Mouse (Mus musculus) intestine, embryonic 15.5 days (tissue): ENCODE data around the gene Henmt1. TPM values are rescaled to one million over a fixed set of nuclear protein-coding genes. Genes with fewer than 3 reads are reported as not detected.

Experiments used
- ATAC-seq: fragments of 200-750 bp; cut with Nextera tagmentation; 2 replicates; pipeline ENCODE4 v1.8.0; 2017; ENCODE audit warnings: moderate TSS enrichment, moderate library complexity
- H3K27ac ChIP-seq: fragments of 300-500 bp; sonication (generic); 2 replicates; pipeline ENCODE4 v1.5.1; 2015; ENCODE audit warnings: mild to moderate bottlenecking, inconsistent platforms
- H3K27me3 ChIP-seq: fragments of 300-500 bp; sonication (generic); replicated peaks from 2 replicates; pipeline ENCODE4 v1.6.1; 2015; ENCODE audit warnings: inconsistent platforms
- H3K36me3 ChIP-seq: fragments of 300-500 bp; sonication (generic); 2 replicates; pipeline ENCODE4 v1.6.1; 2015; ENCODE audit warnings: inconsistent platforms
- H3K4me1 ChIP-seq: fragments of 300-500 bp; sonication (generic); replicated peaks from 2 replicates; pipeline ENCODE4 v1.6.1; 2015; ENCODE audit warnings: inconsistent platforms
- H3K4me2 ChIP-seq: fragments of 300-500 bp; sonication (generic); replicated peaks from 2 replicates; pipeline ENCODE4 v1.6.1; 2015; ENCODE audit warnings: mild to moderate bottlenecking, inconsistent platforms
- H3K4me3 ChIP-seq: fragments of 300-500 bp; sonication (generic); replicated peaks from 2 replicates; pipeline ENCODE4 v1.5.1; 2015; ENCODE audit warnings: inconsistent platforms
- H3K9ac ChIP-seq: fragments of 300-500 bp; sonication (generic); 2 replicates; pipeline ENCODE4 v1.6.1; 2015; ENCODE audit warnings: inconsistent platforms
- H3K9me3 ChIP-seq: fragments of 300-500 bp; sonication (generic); 2 replicates; pipeline ENCODE4 v1.6.1; 2016; ENCODE audit warnings: inconsistent platforms
- WGBS: fragments of 180-500 bp; shearing (Covaris S2); methylation state at CpG from one replicate; pipeline ENCODE4 v1.1.7; 2015; 5-methylcytosine and 5-hydroxymethylcytosine counted together
- polyA plus RNA-seq: library from polyadenylated mRNA; unstranded; fragments of >200 nt; fragmentation: Nextera tagmentation; extraction: Ambion mirVana; gene quantifications from 2 replicates; pipeline ENCODE4 v1.2.1, GENCODE M21; 2015

The Henmt1 gene
- polyA plus RNA-seq, 1 experiment from 2014 or later = 0.45 TPM

GRCm38 (mm10) chr3:108959680-108960295 lies 20.1 kb downstream of the Henmt1 start:
- Histone ChIP-seq H3K9ac (no peak overlapping the region), H3K4me3 (no peak overlapping the region), H3K27ac (no peak overlapping the region), H3K9me3 (no peaks in the 10 kb centered on the region), H3K27me3 (no peaks in the 10 kb centered on the region), H3K4me2 (no peak overlapping the region), H3K36me3 (no peaks in the 10 kb centered on the region), H3K4me1 (peaks cover 11% of the 10 kb centered on the region)
- no peak for ATAC-seq
- WGBS = 64% methylated on average over 13 of the region's 13 CpGs

GRCm38 (mm10) chr3:108961226-108961625 lies 21.6 kb downstream of the Henmt1 start:
- H3K9me3 ChIP-seq = no peaks in the 10 kb centered on the region
- H3K36me3 ChIP-seq = no peaks in the 10 kb centered on the region
- no peak overlapping the region for H3K9ac ChIP-seq
- no peaks in the 10 kb centered on the region for H3K27me3 ChIP-seq
- H3K4me1 ChIP-seq = peaks cover 11% of the 10 kb centered on the region
- no peak overlapping the region for H3K4me3 ChIP-seq
- ATAC-seq = 0 out of 2 replicates have a peak, but pooled peaks have one; percentile 17
- H3K4me2 ChIP-seq = no peak overlapping the region; the same call in 1 of the 2 replicates
- no peak overlapping the region for H3K27ac ChIP-seq
- 42% methylated on average over 7 of the region's 7 CpGs for WGBS

GRCm38 (mm10) chr3:108961655-108962054 lies 22.0 kb downstream of the Henmt1 start:
- H3K4me3 ChIP-seq = no peak overlapping the region
- 42% methylated on average over 6 of the region's 6 CpGs for WGBS
- no peaks in the 10 kb centered on the region for H3K27me3 ChIP-seq
- no peaks in the 10 kb centered on the region for H3K9me3 ChIP-seq
- H3K36me3 ChIP-seq = no peaks in the 10 kb centered on the region
- peaks cover 11% of the 10 kb centered on the region for H3K4me1 ChIP-seq
- H3K27ac ChIP-seq = no peak overlapping the region
- no peak for ATAC-seq
- no peak overlapping the region for H3K9ac ChIP-seq
- no peak overlapping the region; the same call in 1 of the 2 replicates for H3K4me2 ChIP-seq

- Histone ChIP-seq H3K4me2 (no peak overlapping the region), H3K27me3 (no peaks in the 10 kb centered on the region), H3K4me1 (peaks cover 11% of the 10 kb centered on the region), H3K27ac (no peak overlapping the region), H3K9ac (no peak overlapping the region), H3K9me3 (no peaks in the 10 kb centered on the region), H3K36me3 (no peaks in the 10 kb centered on the region), H3K4me3 (no peak overlapping the region)
- 64% methylated on average over 3 of the region's 3 CpGs for WGBS
- no peak for ATAC-seq
Observed at GRCm38 (mm10) chr3:108963278-108963677, 23.6 kb downstream of the Henmt1 start.

- Histone ChIP-seq H3K9ac (no peak overlapping the region), H3K4me1 (peaks cover 11% of the 10 kb centered on the region), H3K4me2 (no peak overlapping the region), H3K27me3 (no peaks in the 10 kb centered on the region), H3K4me3 (no peak overlapping the region), H3K27ac (no peak overlapping the region), H3K9me3 (no peaks in the 10 kb centered on the region), H3K36me3 (no peaks in the 10 kb centered on the region)
- 79% methylated on average over 3 of the region's 3 CpGs for WGBS
- ATAC-seq = no peak
Observed at GRCm38 (mm10) chr3:108963776-108964175, 24.1 kb downstream of the Henmt1 start.

- Histone ChIP-seq H3K9ac (no peak overlapping the region), H3K9me3 (no peaks in the 10 kb centered on the region), H3K4me2 (no peak overlapping the region), H3K36me3 (no peaks in the 10 kb centered on the region), H3K4me1 (peaks cover 11% of the 10 kb centered on the region), H3K27ac (no peak overlapping the region), H3K27me3 (no peaks in the 10 kb centered on the region), H3K4me3 (no peak overlapping the region)
- no peak for ATAC-seq
- 74% methylated on average over 7 of the region's 7 CpGs for WGBS
Observed at GRCm38 (mm10) chr3:108964361-108965044, 24.8 kb downstream of the Henmt1 start.

- Histone ChIP-seq H3K4me1 (peaks cover 10% of the 10 kb centered on the region), H3K27ac (no peak overlapping the region), H3K36me3 (no peaks in the 10 kb centered on the region), H3K4me2 (no peak overlapping the region), H3K9ac (no peak overlapping the region), H3K4me3 (no peak overlapping the region), H3K27me3 (no peaks in the 10 kb centered on the region), H3K9me3 (no peaks in the 10 kb centered on the region)
- WGBS = 91% methylated on average over 3 of the region's 3 CpGs
- ATAC-seq = no peak
Observed at GRCm38 (mm10) chr3:108966051-108966450, 26.4 kb downstream of the Henmt1 start.

- Histone ChIP-seq H3K4me3 (no peak overlapping the region), H3K9ac (no peak overlapping the region), H3K27me3 (no peaks in the 10 kb centered on the region), H3K27ac (no peak overlapping the region), H3K9me3 (no peaks in the 10 kb centered on the region), H3K4me2 (no peak overlapping the region), H3K4me1 (no peaks in the 10 kb centered on the region), H3K36me3 (0 out of 2 replicates have a peak, but pooled peaks cover 8% of the 10 kb centered on the region)
- ATAC-seq = no peak
- 82% methylated on average over 13 of the region's 13 CpGs for WGBS
Observed at GRCm38 (mm10) chr3:108973980-108974660, 34.4 kb downstream of the Henmt1 start.

GRCm38 (mm10) chr3:108974920-108975485 lies 35.3 kb downstream of the Henmt1 start:
- no peak overlapping the region for H3K4me3 ChIP-seq
- 84% methylated on average over 15 of the region's 15 CpGs for WGBS
- no peak overlapping the region for H3K27ac ChIP-seq
- no peak for ATAC-seq
- H3K9me3 ChIP-seq = no peaks in the 10 kb centered on the region
- H3K36me3 ChIP-seq = peaks cover 16% of the 10 kb centered on the region
- no peaks in the 10 kb centered on the region for H3K27me3 ChIP-seq
- no peak overlapping the region for H3K9ac ChIP-seq
- no peak overlapping the region for H3K4me2 ChIP-seq
- no peaks in the 10 kb centered on the region for H3K4me1 ChIP-seq

GRCm38 (mm10) chr3:108977340-108978030 lies 37.8 kb downstream of the Henmt1 start:
- ATAC-seq = no peak
- Histone ChIP-seq H3K27me3 (no peaks in the 10 kb centered on the region), H3K9me3 (no peaks in the 10 kb centered on the region), H3K4me3 (no peak overlapping the region), H3K36me3 (peaks cover 17% of the 10 kb centered on the region), H3K27ac (no peak overlapping the region), H3K9ac (no peak overlapping the region), H3K4me2 (no peak overlapping the region), H3K4me1 (no peaks in the 10 kb centered on the region)
- 92% methylated on average over 13 of the region's 13 CpGs for WGBS

- WGBS = 84% methylated on average over 6 of the region's 6 CpGs
- ATAC-seq = no peak
- Histone ChIP-seq H3K27me3 (no peaks in the 10 kb centered on the region), H3K4me3 (no peak overlapping the region), H3K4me2 (no peak overlapping the region), H3K36me3 (peaks cover 14% of the 10 kb centered on the region), H3K4me1 (no peaks in the 10 kb centered on the region), H3K9ac (no peak overlapping the region), H3K27ac (no peak overlapping the region), H3K9me3 (no peaks in the 10 kb centered on the region)
Observed at GRCm38 (mm10) chr3:108981946-108982345, 42.3 kb downstream of the Henmt1 start.

GRCm38 (mm10) chr3:108983989-108984388 lies 44.3 kb downstream of the Henmt1 start:
- Histone ChIP-seq H3K9ac (no peak overlapping the region), H3K27ac (no peak overlapping the region), H3K4me2 (no peak overlapping the region), H3K4me1 (no peaks in the 10 kb centered on the region), H3K27me3 (no peaks in the 10 kb centered on the region), H3K9me3 (no peaks in the 10 kb centered on the region), H3K36me3 (peaks cover 9% of the 10 kb centered on the region), H3K4me3 (no peak overlapping the region)
- 56% methylated on average over 5 of the region's 5 CpGs for WGBS
- no peak for ATAC-seq
